ENCODE assay signal across 18 mouse cellular contexts in genomic region chr9:29698276-29698675, GRCm38 (mm10).
DNase-seq lines count a peak whose midpoint lies in the region; TF ChIP-seq lines count a peak whose summit lies in the region.
"Had no signal": no experiment of that assay in that cellular context is flagged by ENCODE, and none has a peak within 500 bp of the region (broad histone marks: within the 10 kb centered on the region; RNA-seq: fewer than 3 reads in every experiment).

No protein-coding gene starts in this region.

- no peak overlapping the region for H3K27ac ChIP-seq in cerebellum, adult 2 months (ENCODE audit: insufficient read depth, low read length)
- no peak overlapping the region for H3K27ac ChIP-seq in gastrocnemius, adult 2 months
- H3K27ac ChIP-seq: embryonic facial prominence, embryonic 15.5 days; forebrain, embryonic 10.5 days; heart, adult 2 months; hindbrain, embryonic 15.5 days had no signal

- TF ChIP-seq POLR2A in cerebellum, adult 2 months (IDR thresholded peaks at IDR 0.05; ENCODE audit: borderline replicate concordance, insufficient read depth, low read length), result no peak

- no peak for TF ChIP-seq CTCF in cerebellum, adult 2 months (IDR thresholded peaks at IDR 0.05; ENCODE audit: borderline replicate concordance, insufficient read depth, low read depth, low read length)
- TF ChIP-seq CTCF in gastrocnemius, adult 2 months (IDR thresholded peaks at IDR 0.05), result no peak

- DNase-seq in heart, adult 11 months, result peak; percentile 28
- no peak for DNase-seq in heart, adult 8-10 months (ENCODE audit: low spot score)
- peak; percentile 51 to 65 for DNase-seq in cerebellum, adult 2 months
- DNase-seq in cerebellum, postnatal 10 days, result peak; percentile 69 to 74
- DNase-seq in adrenal gland, adult 2 months, result no peak
- no peak for DNase-seq in gastrocnemius, adult 2 months
- DNase-seq in frontal cortex, postnatal 25 days (ENCODE audit: low spot score in 2 of 2), result no peak
- DNase-seq: adrenal gland, postnatal 25 days; embryo, embryonic 11 days; gastrocnemius, postnatal 10 days; heart, adult 2 months; kidney, adult 2 months had no signal

- H3K4me3 ChIP-seq in cerebellum, adult 2 months (replicated peaks; ENCODE audit: insufficient read depth, low read depth, low read length), result no peak overlapping the region
- no peak overlapping the region for H3K4me3 ChIP-seq in gastrocnemius, adult 2 months
- H3K4me3 ChIP-seq: embryonic facial prominence, embryonic 15.5 days; erythroblast, embryonic 14.5 days; forebrain, embryonic 10.5 days; heart, adult 2 months; heart, embryonic 12.5 days; hindbrain, embryonic 15.5 days had no signal

- no peaks in the 10 kb centered on the region for H3K27me3 ChIP-seq in cerebellum, adult 2 months (ENCODE audit: control insufficient read depth, insufficient read depth, low read length)
- H3K27me3 ChIP-seq: CH12.LX; embryonic facial prominence, embryonic 15.5 days; heart, embryonic 12.5 days; hindbrain, embryonic 15.5 days had no signal

- intact Hi-C loops in gastrocnemius, adult 2 months (cut with DNase I), result no loop called here

- no peaks in the 10 kb centered on the region; the same call in 1 of the 2 replicates for H3K4me1 ChIP-seq in cerebellum, adult 2 months (ENCODE audit: control insufficient read depth, insufficient read depth, low read length)
- H3K4me1 ChIP-seq: embryonic facial prominence, embryonic 15.5 days; heart, embryonic 12.5 days; hindbrain, embryonic 15.5 days had no signal

- WGBS in cerebellum, adult 2 months, result 49% methylated on average over 4 of the region's 4 CpGs

Comparison
In these comparisons a context has a peak if more than half of its experiments do, and no peak if none do; other contexts are left out.
1. DNase-seq: peak in heart, adult 11 months (single experiment), cerebellum, adult 2 months (2 of 2) and cerebellum, postnatal 10 days (2 of 2); none in heart, adult 8-10 months (single experiment), adrenal gland, adult 2 months (single experiment), gastrocnemius, adult 2 months (single experiment) and frontal cortex, postnatal 25 days (0 of 2).